Mouse (Mus musculus): ENCODE results near the gene Obox5. TPM values are rescaled to one million over a fixed set of nuclear protein-coding genes. Genes with fewer than 3 reads are reported as not detected.

Obox5 gene
- not detected for polyA plus RNA-seq (2017; shearing (Covaris generic))

DNA sequence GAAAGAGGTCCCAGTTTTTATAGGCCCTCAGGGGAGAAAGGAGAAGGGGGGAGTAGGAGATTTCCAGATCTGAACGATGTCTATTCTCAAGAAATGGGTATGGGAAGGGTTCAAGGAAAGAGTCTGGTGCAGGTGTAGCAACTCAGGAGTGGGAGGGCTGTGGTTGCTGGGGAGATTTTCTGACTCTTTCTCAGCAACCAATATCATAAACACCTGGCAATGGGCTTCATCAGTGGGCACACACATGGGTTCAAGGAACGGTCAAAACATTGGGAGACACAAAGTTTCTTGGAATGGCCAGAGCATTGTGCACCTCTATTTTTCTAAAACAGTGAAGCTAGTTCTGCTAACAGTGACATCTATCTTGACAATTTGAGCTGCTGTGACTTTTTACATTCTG is at the start of gene Obox5:
Obox5 (plus strand) TSS at position 301 of the 400 bp plus-strand sequence.

Other genes with a start within 250 kb of the Obox5 start
- gene Obox3, start 110.2 kb upstream of the Obox5 start, polyA plus RNA-seq (2017; shearing (Covaris generic)) = under 1 TPM in 1 of 2 experiments, not detected in 1; 0.11 TPM
- gene Obox6, start 89.5 kb downstream of the Obox5 start, polyA plus RNA-seq (2017; shearing (Covaris generic)) = not detected
- gene Crx, start 129.8 kb downstream of the Obox5 start, polyA plus RNA-seq (2017; shearing (Covaris generic)) = not detected
- gene Crxos, start 132.5 kb downstream of the Obox5 start, polyA plus RNA-seq (2017; shearing (Covaris generic)) = under 1 TPM in 1 of 2 experiments, not detected in 1; 0.44 TPM
- 100 to 1,000 TPM; 605 to 626 TPM for gene Selenow, start 172.3 kb downstream of the Obox5 start, polyA plus RNA-seq (2017; shearing (Covaris generic))
- 100 to 1,000 TPM; 413 to 538 TPM for gene Nop53, start 195.9 kb downstream of the Obox5 start, polyA plus RNA-seq (2017; shearing (Covaris generic))
- gene Ehd2, start 217.4 kb downstream of the Obox5 start, polyA plus RNA-seq (2017; shearing (Covaris generic)) = under 1 TPM; 0.10 to 0.50 TPM

Measured in activated CD4-positive, CD25-positive, alpha-beta regulatory T cell (primary cell).